Mouse (Mus musculus): ENCODE results near the gene Fgf18.

The Fgf18 gene

DNA sequence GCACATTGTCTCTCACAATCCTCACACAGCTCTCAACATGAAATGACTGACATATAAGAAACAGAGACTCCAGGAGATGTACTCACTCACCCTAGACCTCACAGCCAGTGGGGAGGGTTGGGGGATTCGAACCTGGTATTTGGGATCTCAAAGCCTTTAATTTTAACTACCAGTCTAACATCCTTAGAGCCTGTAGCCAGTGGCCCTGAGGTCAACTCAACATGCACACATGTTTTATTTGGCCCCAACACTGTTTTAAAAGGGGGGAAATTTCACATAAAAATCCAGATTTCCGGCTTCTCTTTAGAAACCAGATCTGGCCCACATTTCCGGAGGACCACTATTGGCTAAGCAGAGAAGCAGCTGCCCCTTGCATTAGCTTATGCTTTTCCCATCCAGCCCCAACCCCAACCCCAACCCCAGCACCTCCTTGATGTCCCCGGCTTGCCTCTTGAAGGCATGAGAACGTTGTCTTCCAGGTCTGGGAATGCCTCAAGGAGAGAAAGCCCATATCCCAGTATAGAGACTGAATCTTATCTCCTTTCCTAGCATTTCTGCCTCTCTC is 75.8 kb downstream of the Fgf18 start:
- no peak for DNase-seq (ENCODE audit: low read depth, low spot score)

DNA sequence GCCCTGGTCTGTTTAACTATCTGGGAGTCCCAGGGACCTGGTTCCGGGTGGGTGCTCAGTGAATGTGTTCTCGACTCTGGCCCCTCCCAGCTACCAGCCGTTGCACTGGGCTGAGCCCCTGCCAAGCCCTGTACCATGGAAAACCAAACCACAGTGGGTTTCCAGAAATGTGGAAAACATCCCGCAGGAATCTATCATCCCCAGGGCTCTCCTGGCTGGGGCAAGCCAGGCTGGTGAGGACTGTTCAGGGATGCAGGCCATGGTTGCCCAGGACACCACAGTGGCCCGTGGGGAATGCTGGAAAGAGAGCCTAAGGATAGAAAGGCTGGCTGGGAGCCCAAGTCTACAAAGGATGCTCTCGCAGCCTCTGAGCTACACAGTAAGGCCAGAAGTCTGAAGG is 76.7 kb downstream of the Fgf18 start:
- DNase-seq (ENCODE audit: low read depth, low spot score) = peak; percentile 26
